Mouse (Mus musculus) forebrain, embryonic 13.5 days (tissue): Measurements from ENCODE around the gene Plaur. TPM values are rescaled to one million over a fixed set of nuclear protein-coding genes. Genes with fewer than 3 reads are reported as not detected.

Source experiments
- ATAC-seq: fragments of 200-750 bp; cut with Nextera tagmentation; 2 replicates; pipeline ENCODE4 v1.8.0; 2017
- H3K27ac ChIP-seq: fragments of 300-500 bp; sonication (generic); 2 replicates; pipeline ENCODE4 v1.5.1; 2015; ENCODE audit warnings: inconsistent platforms, mild to moderate bottlenecking, moderate library complexity
- H3K27me3 ChIP-seq: fragments of 300-500 bp; sonication (generic); 2 replicates; pipeline ENCODE4 v1.6.1; 2015; ENCODE audit warnings: mild to moderate bottlenecking, inconsistent platforms
- H3K36me3 ChIP-seq: fragments of 300-500 bp; sonication (generic); 2 replicates; pipeline ENCODE4 v1.6.1; 2015; ENCODE audit warnings: mild to moderate bottlenecking, inconsistent platforms; ENCODE audit not compliant: poor library complexity, severe bottlenecking
- H3K4me1 ChIP-seq: fragments of 300-500 bp; sonication (generic); 2 replicates; pipeline ENCODE4 v1.6.1; 2015; ENCODE audit warnings: inconsistent platforms
- H3K4me2 ChIP-seq: fragments of 300-500 bp; sonication (generic); 2 replicates; pipeline ENCODE4 v1.6.1; 2015; ENCODE audit warnings: inconsistent platforms, mild to moderate bottlenecking, moderate library complexity
- H3K4me3 ChIP-seq: fragments of 300-500 bp; sonication (generic); 2 replicates; pipeline ENCODE4 v1.5.1; 2015; ENCODE audit warnings: mild to moderate bottlenecking, inconsistent platforms
- H3K9ac ChIP-seq: fragments of 300-500 bp; sonication (generic); 2 replicates; pipeline ENCODE4 v1.6.1; 2015; ENCODE audit warnings: mild to moderate bottlenecking, inconsistent platforms
- H3K9me3 ChIP-seq: fragments of 300-500 bp; sonication (generic); replicated peaks from 2 replicates; pipeline ENCODE4 v1.6.1; 2016; ENCODE audit warnings: inconsistent platforms
- WGBS: fragments of 180-500 bp; shearing (Covaris S2); methylation state at CpG from one replicate; pipeline ENCODE4 v1.1.7; 2015; 5-methylcytosine and 5-hydroxymethylcytosine counted together
- polyA plus RNA-seq: library from polyadenylated mRNA; unstranded; fragments of >200 nt; fragmentation: Nextera tagmentation; extraction: Ambion mirVana; gene quantifications from 2 replicates; pipeline ENCODE4 v1.2.1, GENCODE M21; 2015

Plaur gene
- polyA plus RNA-seq, 1 experiment from 2014 or later: 1.3 TPM

- Histone ChIP-seq H3K36me3 (peaks cover 11% of the 10 kb centered on the region), H3K27ac (no peak overlapping the region), H3K27me3 (no peaks in the 10 kb centered on the region), H3K4me1 (no peaks in the 10 kb centered on the region), H3K4me3 (no peak overlapping the region), H3K4me2 (no peak overlapping the region), H3K9ac (no peak overlapping the region), H3K9me3 (no peaks in the 10 kb centered on the region; the same call in 1 of the 2 replicates)
- ATAC-seq: no peak
- WGBS: 60% methylated on average over 5 of the region's 5 CpGs
Observed at GRCm38 (mm10) chr7:24522805-24523204, 60.5 kb downstream of the Plaur start.

- H3K27me3 ChIP-seq: no peaks in the 10 kb centered on the region
- H3K4me1 ChIP-seq: no peaks in the 10 kb centered on the region
- 85% methylated on average over 6 of the region's 6 CpGs for WGBS
- no peaks in the 10 kb centered on the region; the same call in 1 of the 2 replicates for H3K9me3 ChIP-seq
- H3K27ac ChIP-seq: no peak overlapping the region
- H3K9ac ChIP-seq: no peak overlapping the region
- no peak overlapping the region for H3K4me3 ChIP-seq
- no peak for ATAC-seq
- peaks cover 1% of the 10 kb centered on the region; the same call in 1 of the 2 replicates for H3K36me3 ChIP-seq
- H3K4me2 ChIP-seq: no peak overlapping the region
Observed at GRCm38 (mm10) chr7:24523723-24524122, 61.4 kb downstream of the Plaur start.

DNA sequence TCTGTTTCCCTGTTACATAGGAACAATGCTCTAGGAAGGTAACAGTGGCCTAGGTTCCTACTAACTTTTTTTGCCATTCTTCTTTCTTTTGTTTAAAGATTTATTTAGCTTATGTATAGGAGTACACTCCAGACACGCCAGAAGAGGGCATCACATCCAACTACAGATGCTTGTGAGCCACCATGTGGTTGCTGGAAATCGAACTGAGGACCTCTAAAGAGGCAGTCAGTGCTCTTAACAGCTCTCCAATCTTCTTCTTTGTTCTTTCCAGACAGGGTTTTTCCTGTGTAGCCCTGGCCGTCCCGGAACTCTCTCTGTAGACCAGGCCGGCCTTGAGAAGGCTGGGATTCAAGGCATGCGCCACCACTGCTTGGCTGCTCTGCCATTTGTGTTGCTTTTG is 62.7 kb downstream of the Plaur start:
- Histone ChIP-seq H3K4me1 (peaks cover 10% of the 10 kb centered on the region), H3K36me3 (no peaks in the 10 kb centered on the region), H3K4me3 (no peak overlapping the region), H3K9ac (no peak overlapping the region), H3K27ac (no peak overlapping the region), H3K9me3 (no peaks in the 10 kb centered on the region), H3K27me3 (no peaks in the 10 kb centered on the region), H3K4me2 (no peak overlapping the region)
- no peak for ATAC-seq
- 80% methylated on average over 6 of the region's 6 CpGs for WGBS

Other genes starting within 250 kb of the Plaur start
- gene Zfp109, start 224.9 kb upstream of the Plaur start, polyA plus RNA-seq: 4.5 and 4.6 TPM in 2 replicates
- gene Zfp108, start 207.7 kb upstream of the Plaur start, polyA plus RNA-seq: 2.5 and 3.4 TPM in 2 replicates
- 9.3 and 9.4 TPM in 2 replicates for gene Zfp93, start 192.1 kb upstream of the Plaur start, polyA plus RNA-seq
- gene Zfp61, start 161.3 kb upstream of the Plaur start, polyA plus RNA-seq: 44.0 and 46.2 TPM in 2 replicates
- 20.1 and 20.9 TPM in 2 replicates for gene Zfp94, start 145.8 kb upstream of the Plaur start, polyA plus RNA-seq
- gene Tescl, start 128.5 kb upstream of the Plaur start, polyA plus RNA-seq: not detected in 2 replicates
- gene Lypd5, start 113.3 kb upstream of the Plaur start, polyA plus RNA-seq: not detected in 2 replicates
- gene Kcnn4, start 92.2 kb upstream of the Plaur start, polyA plus RNA-seq: 0.40 and 0.44 TPM in 2 replicates
- gene Smg9, start 62.9 kb upstream of the Plaur start, polyA plus RNA-seq: 25.7 and 30.4 TPM in 2 replicates
- 0.15 TPM in 1 of 2 replicates, not detected in the other for gene Irgc1, start 10.2 kb upstream of the Plaur start, polyA plus RNA-seq
- 45.8 and 47.0 TPM in 2 replicates for gene Cadm4, start 19.5 kb downstream of the Plaur start, polyA plus RNA-seq
- gene Zfp428, start 44.5 kb downstream of the Plaur start, polyA plus RNA-seq: 214 and 220 TPM in 2 replicates
- gene AC161166.1, start 50.0 kb downstream of the Plaur start, polyA plus RNA-seq: 0.97 and 1.1 TPM in 2 replicates
- 15.1 and 17.4 TPM in 2 replicates for gene Irgq, start 68.2 kb downstream of the Plaur start, polyA plus RNA-seq
- not detected in 2 replicates for gene Pinlyp, start 83.6 kb downstream of the Plaur start, polyA plus RNA-seq
- 89.6 and 99.1 TPM in 2 replicates for gene Xrcc1, start 83.8 kb downstream of the Plaur start, polyA plus RNA-seq
- 16.8 and 16.9 TPM in 2 replicates for gene Ethe1, start 125.1 kb downstream of the Plaur start, polyA plus RNA-seq
- gene Zfp575, start 125.2 kb downstream of the Plaur start, polyA plus RNA-seq: 4.7 and 5.1 TPM in 2 replicates
- not detected in 2 replicates for gene Phldb3, start 148.3 kb downstream of the Plaur start, polyA plus RNA-seq
- 0.14 TPM in 1 of 2 replicates, not detected in the other for gene Lypd3, start 174.1 kb downstream of the Plaur start, polyA plus RNA-seq
- not detected in 2 replicates for gene Tex101, start 214.2 kb downstream of the Plaur start, polyA plus RNA-seq
- gene BC049730, start 246.8 kb downstream of the Plaur start, polyA plus RNA-seq: not detected in 2 replicates